8 mouse cellular contexts compared by ENCODE assay signal in the genomic region with DNA sequence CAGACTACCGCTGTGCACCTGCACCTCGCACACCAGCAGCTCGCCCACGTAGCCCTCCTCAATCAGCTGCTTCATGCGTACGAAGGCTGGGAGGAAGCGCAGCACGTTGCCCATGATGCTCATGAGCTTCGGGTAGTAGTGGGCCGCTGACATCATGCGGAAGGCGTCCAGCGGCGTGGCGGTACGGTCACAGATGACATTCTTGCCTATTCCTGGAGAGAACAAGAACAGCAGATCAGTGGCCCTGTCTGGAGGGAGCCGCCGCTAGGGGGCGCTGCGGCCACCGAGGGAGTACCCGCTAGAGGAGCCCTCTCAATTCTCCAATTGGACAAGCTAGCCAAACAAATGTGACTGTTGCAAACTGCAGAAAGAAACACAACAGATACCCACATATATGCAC. TPM values are rescaled to one million over a fixed set of nuclear protein-coding genes. Genes with fewer than 3 reads are reported as not detected.
A peak's percentile ranks its signal among the peaks of the same experiment; 100 is the strongest.
DNase-seq lines count a peak whose midpoint lies in the region; ATAC-seq and TF ChIP-seq lines count a peak whose summit lies in the region.

No protein-coding gene starts in this region.

- TF ChIP-seq POLR2A in bone marrow, adult 2 months (IDR thresholded peaks at IDR 0.05; ENCODE audit: borderline replicate concordance, control insufficient read depth, low read depth, low read length): no peak

- 67% methylated on average over 22 of the region's 22 CpGs for WGBS in bone marrow, adult 2 months
- 44% methylated on average over 22 of the region's 22 CpGs for whole genome bisulfite sequencing in forebrain, embryonic 16.5 days
- WGBS in neural tube, embryonic 13.5 days: 44% methylated on average over 22 of the region's 22 CpGs

- H3K4me3 ChIP-seq in bone marrow, adult 2 months (replicated peaks; ENCODE audit: control insufficient read depth, low read depth, low read length): no peak overlapping the region
- H3K4me3 ChIP-seq in forebrain, embryonic 16.5 days (replicated peaks; ENCODE audit: low read length): no peak overlapping the region
- H3K4me3 ChIP-seq in neural tube, embryonic 13.5 days: no peak overlapping the region

- no peaks in the 10 kb centered on the region for H3K36me3 ChIP-seq in forebrain, embryonic 16.5 days (ENCODE audit: control insufficient read depth, insufficient read depth)
- H3K36me3 ChIP-seq in neural tube, embryonic 13.5 days: peaks cover 9% of the 10 kb centered on the region

- peak; percentile 59 for DNase-seq in kidney, adult 18-20 months
- DNase-seq in kidney, adult 11 months: no peak
- DNase-seq in left cerebral cortex, postnatal 4 days: peak; percentile 53
- DNase-seq in frontal cortex, postnatal 10 days (ENCODE audit: low spot score in 2 of 2): no peak

- no peaks in the 10 kb centered on the region for H3K9me3 ChIP-seq in forebrain, embryonic 16.5 days (ENCODE audit: control insufficient read depth, low read length)
- H3K9me3 ChIP-seq in neural tube, embryonic 13.5 days: no peaks in the 10 kb centered on the region

- no peak overlapping the region for H3K9ac ChIP-seq in forebrain, embryonic 16.5 days (replicated peaks; ENCODE audit: low read depth, low read length)
- no peak overlapping the region for H3K9ac ChIP-seq in neural tube, embryonic 13.5 days

- peak; percentile 67 for TF ChIP-seq CTCF in bone marrow, adult 2 months (IDR thresholded peaks at IDR 0.05; ENCODE audit: control insufficient read depth, insufficient read depth, low read length)

- intact Hi-C loops in left cerebral cortex, postnatal 4 days (cut with DNase I): loop anchor here (2.0 kb wide), 1 partner anchor 102 kb away; no protein-coding TSS in a partner anchor

- H3K27me3 ChIP-seq in forebrain, embryonic 16.5 days (replicated peaks; ENCODE audit: control insufficient read depth, insufficient read depth, low read length): no peaks in the 10 kb centered on the region
- no peaks in the 10 kb centered on the region for H3K27me3 ChIP-seq in neural tube, embryonic 13.5 days

- no peak overlapping the region; the same call in 1 of the 2 replicates for H3K27ac ChIP-seq in bone marrow, adult 2 months (ENCODE audit: control insufficient read depth, insufficient read depth, low read depth, low read length, poor library complexity)
- H3K27ac ChIP-seq in forebrain, embryonic 16.5 days (ENCODE audit: low read length): no peak overlapping the region
- H3K27ac ChIP-seq in neural tube, embryonic 13.5 days (replicated peaks): no peak overlapping the region

- ATAC-seq in CD4-positive, CD25-positive, alpha-beta regulatory T cell, adult 4 months: peak; percentile 40
- peak; percentile 31; the same call in 1 of the 2 replicates for ATAC-seq in forebrain, embryonic 16.5 days
- peak; percentile 28; the same call in 1 of the 2 replicates for ATAC-seq in neural tube, embryonic 13.5 days (ENCODE audit: low read depth)

- H3K4me1 ChIP-seq in bone marrow, adult 2 months (ENCODE audit: control insufficient read depth, insufficient read depth, low read length): peaks cover 3% of the 10 kb centered on the region; the same call in 1 of the 2 replicates
- no peaks in the 10 kb centered on the region for H3K4me1 ChIP-seq in forebrain, embryonic 16.5 days (replicated peaks; ENCODE audit: control insufficient read depth, insufficient read depth, low read length)
- no peaks in the 10 kb centered on the region for H3K4me1 ChIP-seq in neural tube, embryonic 13.5 days (replicated peaks)

- no peak overlapping the region for H3K4me2 ChIP-seq in forebrain, embryonic 16.5 days (ENCODE audit: low read length)
- H3K4me2 ChIP-seq in neural tube, embryonic 13.5 days: no peak overlapping the region

RNA-seq across cellular contexts. Expression of gene Tbc1d7, which starts 29.7 kb away (rescaled TPM):
- polyA plus RNA-seq in CD4-positive, CD25-positive, alpha-beta regulatory T cell, adult 4 months (2017; shearing (Covaris generic)): 10 to 100 TPM in 1 of 2 experiments, 1 to 10 TPM in 1; 9.8 to 16.0 TPM
- 2.6 and 11.1 TPM in 2 replicates for polyA plus RNA-seq in bone marrow, adult 2 months (2011; ENCODE audit: insufficient read depth, insufficient read length, low replicate concordance, missing spikeins)
- 81.5 and 81.9 TPM in 2 replicates for polyA plus RNA-seq in forebrain, embryonic 16.5 days (2015; fragmentation: Nextera tagmentation; extraction: Ambion mirVana)
- total RNA-seq in left cerebral cortex, postnatal 4 days (2021): 10 to 100 TPM; 34.5 to 37.3 TPM
- polyA plus RNA-seq in neural tube, embryonic 13.5 days (2015; fragmentation: Nextera tagmentation; extraction: Ambion mirVana): 83.0 and 85.8 TPM in 2 replicates

Comparison
In these comparisons a context has a peak if more than half of its experiments do, and no peak if none do; other contexts are left out.
1. DNase-seq: peak in kidney, adult 18-20 months (single experiment) and left cerebral cortex, postnatal 4 days (single experiment); none in kidney, adult 11 months (single experiment) and frontal cortex, postnatal 10 days (0 of 2).
2. Peak in every context shown above with its lines, with median percentiles within 50 percentile points of each other: ATAC-seq.